Mouse (Mus musculus) cortical plate, adult 2 months (tissue): ENCODE measurements around the gene Papln.

Experiments used
- CTCF ChIP-seq: fragments of 200-500 bp; IDR thresholded peaks from 2 replicates; pipeline ENCODE4 v1.5.1; 2011; ENCODE audit warnings: mild to moderate bottlenecking, control low read depth, low read length; ENCODE audit not compliant: insufficient read depth; ENCODE audit errors: extremely low read depth
- POLR2A ChIP-seq: fragments of 200-500 bp; IDR thresholded peaks from 2 replicates; pipeline ENCODE4 v1.6.1; 2011; ENCODE audit warnings: mild to moderate bottlenecking, low read length, control low read depth; ENCODE audit not compliant: insufficient read depth; ENCODE audit errors: extremely low read depth

- TF ChIP-seq CTCF (no peak), POLR2A (no peak)
Measured at GRCm38 (mm10) chr12:83719431-83719830, 44.0 kb upstream of the Papln start.
